Mouse (Mus musculus) CH12.LX (cell line): ENCODE measurements around the gene Wnt5a. TPM values are rescaled to one million over a fixed set of nuclear protein-coding genes. Genes with fewer than 3 reads are reported as not detected.

Experiments
- DNase-seq: peaks from one replicate; pipeline ENCODE4 v3.0.0-alpha.2; 2013; ENCODE audit errors: extremely low read depth
- H3K27ac ChIP-seq: 2 replicates; pipeline ENCODE4 v1.5.1; 2012; ENCODE audit warnings: low read depth, mild to moderate bottlenecking, control low read depth, moderate library complexity; ENCODE audit not compliant: insufficient read depth
- H3K27me3 ChIP-seq: replicated peaks from 2 replicates; pipeline ENCODE3; 2012; ENCODE audit warnings: inconsistent platforms
- H3K36me3 ChIP-seq, 2 experiments: replicated peaks in 1 of 2; 2 replicates each; pipeline versions ENCODE3 to v1.6.1; 2012; ENCODE audit warnings: inconsistent platforms in 1 of 2, low read length in 1 of 2, mild to moderate bottlenecking in 1 of 2, mixed read lengths in 1 of 2, moderate library complexity in 1 of 2; ENCODE audit not compliant: control insufficient read depth in 1 of 2, insufficient read depth in 1 of 2
- H3K4me1 ChIP-seq, 2 experiments: 2 replicates each; pipeline ENCODE4 v1.6.1; 2012; ENCODE audit warnings: inconsistent platforms in 1 of 2, moderate library complexity in 1 of 2; ENCODE audit not compliant: insufficient read depth in 2 of 2, control insufficient read depth in 1 of 2
- H3K4me2 ChIP-seq: 2 replicates; pipeline ENCODE4 v1.6.1; 2012; ENCODE audit warnings: low read depth, mild to moderate bottlenecking, control low read depth; ENCODE audit not compliant: poor library complexity, insufficient read depth, severe bottlenecking
- H3K4me3 ChIP-seq, 3 experiments: fragments of 150-350 bp in 1 of 3; sonication (generic) in 1 of 3; replicated peaks in 1 of 3; 2 replicates each; pipeline versions ENCODE3 to v1.5.1; 2011 to 2012; ENCODE audit warnings: low read depth in 2 of 3, low read length in 2 of 3, mild to moderate bottlenecking in 2 of 3, moderate library complexity in 2 of 3, control low read depth in 1 of 3, improper control_type of control experiment in 1 of 3, inconsistent platforms in 1 of 3, mixed read lengths in 1 of 3; ENCODE audit not compliant: poor library complexity in 1 of 3
- H3K79me2 ChIP-seq: replicated peaks from 2 replicates; pipeline ENCODE4 v1.6.1; 2012; ENCODE audit warnings: mild to moderate bottlenecking, moderate library complexity; ENCODE audit not compliant: control insufficient read depth, poor library complexity, insufficient read depth, severe bottlenecking; ENCODE audit errors: extremely low read depth
- H3K9ac ChIP-seq: 2 replicates; pipeline ENCODE4 v1.6.1; 2012; ENCODE audit warnings: low read depth, mild to moderate bottlenecking, control low read depth, moderate library complexity; ENCODE audit not compliant: insufficient read depth
- H3K9me3 ChIP-seq: replicated peaks from 2 replicates; pipeline ENCODE3; 2012; ENCODE audit warnings: low read length, inconsistent platforms, mixed read lengths
- BHLHE40 ChIP-seq: IDR thresholded peaks from 2 replicates; pipeline ENCODE4 v1.6.1; 2011; ENCODE audit warnings: mild to moderate bottlenecking, low read depth, low read length, improper control_type of control experiment
- CHD1 ChIP-seq: IDR thresholded peaks from 2 replicates; pipeline ENCODE4 v1.6.1; 2012; ENCODE audit warnings: low read depth, low read length, improper control_type of control experiment, inconsistent platforms
- CTCF ChIP-seq, 2 experiments: IDR thresholded peaks in 1 of 2; conservative IDR thresholded peaks in 1 of 2; 2 replicates each; pipeline ENCODE4 v1.5.1; 2011 to 2012; ENCODE audit warnings: low read depth in 2 of 2, low read length in 2 of 2, improper control_type of control experiment in 1 of 2, inconsistent platforms in 1 of 2, mild to moderate bottlenecking in 1 of 2, moderate library complexity in 1 of 2
- E2F4 ChIP-seq: IDR thresholded peaks from 2 replicates; pipeline ENCODE4 v1.6.1; 2011; ENCODE audit warnings: low read depth, low read length, improper control_type of control experiment; ENCODE audit not compliant: insufficient replicate concordance
- EP300 ChIP-seq: IDR thresholded peaks from 2 replicates; pipeline ENCODE4 v1.6.1; 2011; ENCODE audit warnings: low read length, improper control_type of control experiment
- ETS1 ChIP-seq: conservative IDR thresholded peaks from 2 replicates; pipeline ENCODE4 v1.6.1; 2012; ENCODE audit warnings: low read depth, mild to moderate bottlenecking, inconsistent platforms, low read length, improper control_type of control experiment, moderate library complexity
- HCFC1 ChIP-seq: IDR thresholded peaks from 2 replicates; pipeline ENCODE4 v1.6.1; 2012; ENCODE audit warnings: low read depth, mild to moderate bottlenecking, inconsistent platforms, low read length, improper control_type of control experiment
- IRF4 ChIP-seq: IDR thresholded peaks from 2 replicates; pipeline ENCODE4 v1.6.1; 2014; ENCODE audit warnings: low read depth, mild to moderate bottlenecking, inconsistent platforms, low read length, improper control_type of control experiment
- JUN ChIP-seq: IDR thresholded peaks from 2 replicates; pipeline ENCODE4 v1.6.1; 2011; ENCODE audit warnings: low read depth, mild to moderate bottlenecking, low read length, improper control_type of control experiment, moderate library complexity; ENCODE audit not compliant: insufficient read depth
- KAT2A ChIP-seq: IDR thresholded peaks from 2 replicates; pipeline ENCODE4 v1.6.1; 2012; ENCODE audit warnings: low read length, improper control_type of control experiment, inconsistent platforms; ENCODE audit not compliant: insufficient replicate concordance
- MAFK ChIP-seq: IDR thresholded peaks from 2 replicates; pipeline ENCODE4 v1.6.1; 2011; ENCODE audit warnings: low read length, improper control_type of control experiment; ENCODE audit not compliant: insufficient replicate concordance
- MAZ ChIP-seq: IDR thresholded peaks from 2 replicates; pipeline ENCODE4 v1.6.1; 2012; ENCODE audit warnings: low read depth, mild to moderate bottlenecking, inconsistent platforms, low read length, improper control_type of control experiment, moderate library complexity
- MEF2A ChIP-seq: IDR thresholded peaks from 2 replicates; pipeline ENCODE4 v1.6.1; 2014; ENCODE audit warnings: low read depth, mild to moderate bottlenecking, inconsistent platforms, low read length, improper control_type of control experiment, borderline replicate concordance
- MXI1 ChIP-seq: IDR thresholded peaks from 2 replicates; pipeline ENCODE4 v1.6.1; 2011; ENCODE audit warnings: mild to moderate bottlenecking, low read depth, low read length, improper control_type of control experiment
- MYC ChIP-seq: IDR thresholded peaks from 2 replicates; pipeline ENCODE4 v1.6.1; 2011; ENCODE audit warnings: low read depth, mild to moderate bottlenecking, improper control_type of control experiment, low read length
- NRF1 ChIP-seq: IDR thresholded peaks from 2 replicates; pipeline ENCODE4 v1.6.1; 2014; ENCODE audit warnings: low read depth, mild to moderate bottlenecking, inconsistent platforms, low read length, improper control_type of control experiment, moderate library complexity
- PAX5 ChIP-seq: IDR thresholded peaks from 2 replicates; pipeline ENCODE4 v1.6.1; 2012; ENCODE audit warnings: low read length, inconsistent platforms, mixed read lengths
- POLR2A ChIP-seq: IDR thresholded peaks from 2 replicates; pipeline ENCODE4 v1.6.1; 2011; ENCODE audit warnings: low read depth, mild to moderate bottlenecking, improper control_type of control experiment, low read length
- RCOR1 ChIP-seq: conservative IDR thresholded peaks from 2 replicates; pipeline ENCODE4 v1.6.1; 2012; ENCODE audit warnings: low read depth, mild to moderate bottlenecking, inconsistent platforms, low read length, improper control_type of control experiment
- SIN3A ChIP-seq: IDR thresholded peaks from 2 replicates; pipeline ENCODE4 v1.6.1; 2012; ENCODE audit warnings: low read length, improper control_type of control experiment, inconsistent platforms
- SMC3 ChIP-seq: IDR thresholded peaks from 2 replicates; pipeline ENCODE4 v1.6.1; 2011; ENCODE audit warnings: low read depth, low read length, improper control_type of control experiment
- TBP ChIP-seq: conservative IDR thresholded peaks from 2 replicates; pipeline ENCODE4 v1.6.1; 2011; ENCODE audit warnings: low read depth, low read length, improper control_type of control experiment
- TCF12 ChIP-seq: IDR thresholded peaks from 2 replicates; pipeline ENCODE4 v1.6.1; 2014; ENCODE audit warnings: low read depth, mild to moderate bottlenecking, inconsistent platforms, low read length, improper control_type of control experiment
- USF2 ChIP-seq: conservative IDR thresholded peaks from 2 replicates; pipeline ENCODE4 v1.6.1; 2011; ENCODE audit warnings: low read depth, low read length, improper control_type of control experiment
- ZKSCAN1 ChIP-seq: IDR thresholded peaks from 2 replicates; pipeline ENCODE4 v1.6.1; 2012; ENCODE audit warnings: low read depth, inconsistent platforms, low read length, improper control_type of control experiment, borderline replicate concordance
- ZNF384 ChIP-seq: IDR thresholded peaks from 2 replicates; pipeline ENCODE4 v1.6.1; 2012; ENCODE audit warnings: low read depth, low read length, improper control_type of control experiment, inconsistent platforms
- dilution Hi-C: fragments of 300-500 bp; cut with MboI; formaldehyde crosslinking; loops from 2 replicates; pipeline ENCODE4 v1.14.3; 2020; ENCODE audit warnings: low sequenced_read_pairs; ENCODE audit not compliant: extremely low pct_unique_long_range_greater_than_20kb, extremely low pct_ligation_motif_present
- in situ Hi-C: fragments of 300-500 bp; cut with MboI; formaldehyde crosslinking; loops from 3 replicates; pipeline ENCODE4 v1.14.3; 2019; ENCODE audit warnings: low sequenced_read_pairs, low pct_ligation_motif_present, low pct_unique_long_range_greater_than_20kb, mixed read lengths
- polyA plus RNA-seq: library from polyadenylated mRNA; unstranded; fragments of >175 nt; gene quantifications from 2 replicates; pipeline ENCODE4 v1.2.1, GENCODE M21; 2012; ENCODE audit warnings: low read depth; ENCODE audit not compliant: insufficient read length
- total RNA-seq, 2 experiments: library from RNA; depleted of rRNA; stranded (reverse); fragments of 300-350 nt in 1 of 2; fragments of >200 nt in 1 of 2; gene quantifications; 2 replicates each; pipeline ENCODE4 v1.2.3; 2012 to 2014

Gene Wnt5a
- total and polyA plus RNA-seq, 3 experiments: not detected

DNA sequence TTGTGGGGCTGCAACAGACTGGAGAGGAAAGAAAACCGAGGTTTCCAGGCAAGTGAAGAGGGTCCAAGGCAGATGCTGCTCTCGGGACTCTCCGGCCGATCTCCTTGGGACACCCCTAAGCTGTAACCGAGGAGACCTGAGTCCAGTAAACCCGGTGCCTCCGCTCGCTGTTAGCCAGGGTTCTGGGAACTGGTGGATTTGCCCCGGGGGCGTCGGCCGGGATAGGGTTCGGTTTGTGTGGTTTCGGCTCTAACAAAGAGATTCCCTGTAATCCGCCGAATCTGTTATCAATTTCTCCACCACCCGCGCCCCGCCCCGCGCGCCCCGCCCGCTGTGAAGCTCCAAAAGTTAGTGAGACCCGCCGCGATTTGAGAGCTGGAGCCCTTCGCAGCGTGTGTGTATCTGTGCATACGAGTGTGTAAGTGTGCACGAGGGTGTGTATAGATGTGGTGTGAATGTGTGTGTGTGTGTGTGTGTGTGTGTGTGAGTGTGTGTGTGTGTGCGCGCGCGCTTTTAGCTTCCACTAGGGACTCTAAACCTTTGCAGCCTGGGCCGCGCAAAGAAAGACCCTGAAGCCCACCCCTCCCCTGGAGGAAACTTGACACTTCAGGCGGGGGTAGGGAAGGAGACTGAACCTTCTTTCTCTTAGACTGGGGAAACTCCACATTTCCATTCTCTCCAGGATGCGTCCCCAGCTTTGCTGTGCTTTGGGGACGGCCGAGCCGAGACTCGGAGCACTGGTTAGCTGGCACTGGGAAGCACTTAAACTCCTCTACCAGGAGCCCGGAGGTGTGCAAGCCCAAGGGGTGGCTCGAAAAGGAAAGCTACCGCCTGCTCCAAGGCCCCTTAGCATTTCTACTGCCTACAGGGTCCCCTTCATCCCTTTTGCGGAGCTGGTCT is 5.1 kb downstream of the Wnt5a start:
- H3K36me3 ChIP-seq: no peaks in the 10 kb centered on the region
- H3K9me3 ChIP-seq: peaks cover 82% of the 10 kb centered on the region
- H3K4me1 ChIP-seq: no peaks in the 10 kb centered on the region
- H3K79me2 ChIP-seq: no peaks in the 10 kb centered on the region
- H3K27ac ChIP-seq: no peak overlapping the region
- no peak overlapping the region for H3K4me3 ChIP-seq
- no peak for DNase-seq
- dilution Hi-C loops (no loop called here), in situ Hi-C loops (no loop called here)
- H3K4me2 ChIP-seq: no peak overlapping the region
- TF ChIP-seq MAFK (no peak), KAT2A (no peak), PAX5 (no peak), JUN (no peak), ZKSCAN1 (no peak), ZNF384 (no peak), MAZ (no peak), E2F4 (no peak), SMC3 (no peak), EP300 (no peak), RCOR1 (no peak), MEF2A (no peak), MYC (no peak), BHLHE40 (no peak), CHD1 (no peak), ETS1 (no peak), USF2 (no peak), NRF1 (no peak), POLR2A (no peak)
- TF ChIP-seq, all 38 proteins: peak for 0
- Histone ChIP-seq H3K27me3 (no peaks in the 10 kb centered on the region), H3K9ac (no peak overlapping the region)

GRCm38 (mm10) chr14:28510341-28511028 is 5.9 kb downstream of the Wnt5a start:
- no peak overlapping the region for H3K4me3 ChIP-seq
- H3K27ac ChIP-seq: no peak overlapping the region
- no peaks in the 10 kb centered on the region for H3K79me2 ChIP-seq
- no peaks in the 10 kb centered on the region for H3K4me1 ChIP-seq
- H3K4me2 ChIP-seq: no peak overlapping the region
- H3K27me3 ChIP-seq: no peaks in the 10 kb centered on the region
- peaks cover 81% of the 10 kb centered on the region for H3K9me3 ChIP-seq
- no peaks in the 10 kb centered on the region for H3K36me3 ChIP-seq
- dilution Hi-C loops: no loop called here
- no peak for DNase-seq
- in situ Hi-C loops: no loop called here
- TF ChIP-seq SIN3A: no peak
- TF ChIP-seq NRF1: no peak
- TF ChIP-seq USF2: no peak
- TF ChIP-seq CTCF (conservative IDR thresholded peaks at IDR 0.05 in 1 of 2, IDR thresholded peaks at IDR 0.05 in 1 of 2; ENCODE audit: low read depth in 2 of 2, low read length in 2 of 2): no peak
- no peak for TF ChIP-seq EP300
- no peak for TF ChIP-seq TCF12
- no peak for TF ChIP-seq JUN
- TF ChIP-seq HCFC1: no peak
- no peak for TF ChIP-seq ZNF384
- no peak for TF ChIP-seq TBP
- no peak for TF ChIP-seq IRF4
- no peak for TF ChIP-seq MXI1
- no peak for TF ChIP-seq ETS1
- no peak overlapping the region for H3K9ac ChIP-seq
